Mouse (Mus musculus): ENCODE measurements around the gene Olfr1115.
"Not testable (repeated sequence)": the region's sequence is repeated elsewhere in the genome, so short reads cannot be mapped to it uniquely, and the experiment has no call there.

Olfr1115 gene

GRCm38 (mm10) chr2:87247713-87248112 lies at the start of gene Olfr1115:
Gene Olfr1115 (plus strand): TSS chr2:87248013.
- DNase-seq (ENCODE audit: low spot score in 2 of 2), result no peak

- no peak for DNase-seq (ENCODE audit: low spot score in 2 of 2)
Observed at GRCm38 (mm10) chr2:87208670-87209069, 39.1 kb upstream of the Olfr1115 start, which contains the start of gene Olfr1113. Gene Olfr1113 (plus strand): TSS chr2:87208970.

DNA sequence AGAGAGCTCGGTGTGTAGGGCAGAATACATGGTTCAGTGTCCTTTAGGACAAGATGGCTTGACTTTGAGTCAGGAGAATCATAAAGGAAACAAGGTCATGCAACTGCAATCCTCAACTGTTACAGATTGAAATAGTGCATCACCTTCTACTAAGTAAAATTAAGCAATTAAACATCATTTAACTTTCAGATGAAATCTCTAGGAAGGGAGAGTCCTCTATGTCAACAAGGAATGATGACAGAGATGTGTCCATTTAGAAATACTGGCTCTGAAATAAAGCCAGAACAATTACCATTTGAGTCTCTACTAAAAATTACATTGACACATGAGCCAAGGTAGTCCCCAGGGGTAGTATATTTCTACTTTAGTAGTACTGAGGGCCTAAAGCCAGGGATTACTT lies 19.4 kb downstream of the Olfr1115 start, which contains the start of gene Olfr1116:
Gene Olfr1116 (plus strand): TSS at position 301 of the 400 bp plus-strand sequence.
- DNase-seq (ENCODE audit: low spot score in 2 of 2), result no peak

GRCm38 (mm10) chr2:87293977-87294376 lies 46.2 kb downstream of the Olfr1115 start:
- DNase-seq (ENCODE audit: low spot score in 2 of 2), result not testable (repeated sequence)

Measured in frontal cortex, postnatal 10 days (tissue).